Mouse (Mus musculus): ENCODE measurements at regions not wholly inside any gene's neighbourhood (a gene's known extent, or its start where the extent isn't known, plus 50 kb on each side); places are given as distances from the start of the nearest gene placed in this dataset.

DNA sequence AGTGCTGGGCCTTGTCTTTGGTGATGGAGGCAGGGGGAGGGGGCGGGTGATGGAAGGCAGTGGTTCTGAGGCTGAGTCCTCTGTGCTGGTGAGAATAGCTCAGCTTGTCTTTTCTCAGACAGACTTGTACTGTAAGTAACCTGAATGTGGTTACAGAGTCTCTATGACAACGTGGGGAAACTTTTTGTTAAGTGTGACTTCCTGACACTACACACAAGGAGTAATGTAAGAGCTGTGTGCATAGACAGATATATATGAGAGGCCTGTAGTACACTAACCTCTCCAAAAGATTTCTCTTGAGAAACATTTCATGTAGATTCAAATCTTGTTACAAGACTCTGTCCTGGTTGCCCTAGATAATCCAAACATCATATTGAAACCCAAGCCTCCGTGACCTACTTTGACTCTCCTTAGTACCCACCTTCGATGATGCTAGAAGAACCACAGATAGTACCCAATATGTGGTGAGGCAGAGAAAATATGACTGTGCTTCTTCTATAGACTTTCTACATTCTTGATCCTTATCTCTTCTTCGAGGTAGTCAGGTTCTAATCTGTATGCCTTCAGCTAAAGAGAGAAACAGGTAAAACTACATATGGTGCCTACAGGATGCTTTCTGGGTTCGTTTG is 424.7 kb downstream of the Ets1 start:
- Histone ChIP-seq H3K4me2 (replicated peaks; ENCODE audit: low read depth, low read length) (no peak overlapping the region), H3K36me3 (ENCODE audit: control insufficient read depth, insufficient read depth, low read length) (no peaks in the 10 kb centered on the region), H3K4me1 (replicated peaks; ENCODE audit: control insufficient read depth, insufficient read depth, low read length) (peaks cover 5% of the 10 kb centered on the region; the same call in 1 of the 2 replicates), H3K9ac (ENCODE audit: low read depth, low read length) (no peak overlapping the region), H3K9me3 (ENCODE audit: control insufficient read depth, low read length) (no peaks in the 10 kb centered on the region), H3K4me3 (ENCODE audit: low read depth, low read length) (no peak overlapping the region), H3K27me3 (ENCODE audit: control insufficient read depth, insufficient read depth, low read length) (peaks cover 22% of the 10 kb centered on the region; the same call in 1 of the 2 replicates), H3K27ac (ENCODE audit: low read depth, low read length) (no peak overlapping the region)
- 87% methylated on average over 6 of the region's 6 CpGs for WGBS
- DNase-seq (ENCODE audit: low spot score): no peak
- ATAC-seq (ENCODE audit: low FRiP score): no peak

GRCm38 (mm10) chr9:33062476-33062875 is 426.5 kb downstream of the Ets1 start:
- H3K9ac ChIP-seq (ENCODE audit: low read depth, low read length): no peak overlapping the region
- no peak overlapping the region for H3K4me2 ChIP-seq (replicated peaks; ENCODE audit: low read depth, low read length)
- peaks cover 5% of the 10 kb centered on the region; the same call in 1 of the 2 replicates for H3K4me1 ChIP-seq (replicated peaks; ENCODE audit: control insufficient read depth, insufficient read depth, low read length)
- ATAC-seq (ENCODE audit: low FRiP score) (peak; percentile 93), DNase-seq (ENCODE audit: low spot score) (peak; percentile 84)
- H3K9me3 ChIP-seq (ENCODE audit: control insufficient read depth, low read length): no peaks in the 10 kb centered on the region
- WGBS: 17% methylated on average over 4 of the region's 4 CpGs
- H3K27ac ChIP-seq (ENCODE audit: low read depth, low read length): no peak overlapping the region
- peaks cover 22% of the 10 kb centered on the region; the same call in 1 of the 2 replicates for H3K27me3 ChIP-seq (ENCODE audit: control insufficient read depth, insufficient read depth, low read length)
- H3K4me3 ChIP-seq (ENCODE audit: low read depth, low read length): no peak overlapping the region
- H3K36me3 ChIP-seq (ENCODE audit: control insufficient read depth, insufficient read depth, low read length): no peaks in the 10 kb centered on the region

- H3K36me3 ChIP-seq (ENCODE audit: control insufficient read depth, insufficient read depth, low read length): no peaks in the 10 kb centered on the region
- H3K4me1 ChIP-seq (replicated peaks; ENCODE audit: control insufficient read depth, insufficient read depth, low read length): peaks cover 5% of the 10 kb centered on the region; the same call in 1 of the 2 replicates
- no peak overlapping the region for H3K4me2 ChIP-seq (replicated peaks; ENCODE audit: low read depth, low read length)
- ATAC-seq (ENCODE audit: low FRiP score): no peak
- no peak overlapping the region for H3K27ac ChIP-seq (ENCODE audit: low read depth, low read length)
- H3K27me3 ChIP-seq (ENCODE audit: control insufficient read depth, insufficient read depth, low read length): peaks cover 15% of the 10 kb centered on the region; the same call in 1 of the 2 replicates
- WGBS: 86% methylated on average over 3 of the region's 3 CpGs
- no peak for DNase-seq (ENCODE audit: low spot score)
- H3K9me3 ChIP-seq (ENCODE audit: control insufficient read depth, low read length): no peaks in the 10 kb centered on the region
- H3K4me3 ChIP-seq (ENCODE audit: low read depth, low read length): no peak overlapping the region
- no peak overlapping the region for H3K9ac ChIP-seq (ENCODE audit: low read depth, low read length)
Observed at GRCm38 (mm10) chr9:33065331-33065730, 429.3 kb downstream of the Ets1 start.

- Histone ChIP-seq H3K9me3 (ENCODE audit: control insufficient read depth, low read length) (no peaks in the 10 kb centered on the region), H3K4me1 (replicated peaks; ENCODE audit: control insufficient read depth, insufficient read depth, low read length) (no peaks in the 10 kb centered on the region; the same call in 1 of the 2 replicates), H3K9ac (ENCODE audit: low read depth, low read length) (no peak overlapping the region), H3K36me3 (ENCODE audit: control insufficient read depth, insufficient read depth, low read length) (no peaks in the 10 kb centered on the region), H3K27me3 (ENCODE audit: control insufficient read depth, insufficient read depth, low read length) (peaks cover 4% of the 10 kb centered on the region; the same call in 1 of the 2 replicates), H3K4me2 (replicated peaks; ENCODE audit: low read depth, low read length) (no peak overlapping the region), H3K4me3 (ENCODE audit: low read depth, low read length) (no peak overlapping the region), H3K27ac (ENCODE audit: low read depth, low read length) (no peak overlapping the region)
- DNase-seq (ENCODE audit: low spot score): no peak
- WGBS: 78% methylated on average over 1 of the region's 1 CpGs
- no peak for ATAC-seq (ENCODE audit: low FRiP score)
Observed at GRCm38 (mm10) chr9:33067521-33067920, 431.5 kb downstream of the Ets1 start.

- H3K36me3 ChIP-seq (ENCODE audit: control insufficient read depth, insufficient read depth, low read length): no peaks in the 10 kb centered on the region
- H3K9me3 ChIP-seq (ENCODE audit: control insufficient read depth, low read length): no peaks in the 10 kb centered on the region
- no peak overlapping the region for H3K9ac ChIP-seq (ENCODE audit: low read depth, low read length)
- ATAC-seq (ENCODE audit: low FRiP score): no peak
- no peaks in the 10 kb centered on the region for H3K27me3 ChIP-seq (ENCODE audit: control insufficient read depth, insufficient read depth, low read length)
- no peak overlapping the region for H3K4me3 ChIP-seq (ENCODE audit: low read depth, low read length)
- no peak overlapping the region for H3K27ac ChIP-seq (ENCODE audit: low read depth, low read length)
- H3K4me2 ChIP-seq (replicated peaks; ENCODE audit: low read depth, low read length): no peak overlapping the region
- 78% methylated on average over 3 of the region's 3 CpGs for WGBS
- H3K4me1 ChIP-seq (replicated peaks; ENCODE audit: control insufficient read depth, insufficient read depth, low read length): no peaks in the 10 kb centered on the region
- no peak for DNase-seq (ENCODE audit: low spot score)
Observed at GRCm38 (mm10) chr9:33070116-33070515, 434.1 kb downstream of the Ets1 start.

GRCm38 (mm10) chr9:33080271-33080670 is 444.2 kb downstream of the Ets1 start:
- Histone ChIP-seq H3K4me2 (replicated peaks; ENCODE audit: low read depth, low read length) (no peak overlapping the region), H3K27me3 (ENCODE audit: control insufficient read depth, insufficient read depth, low read length) (no peaks in the 10 kb centered on the region), H3K4me3 (ENCODE audit: low read depth, low read length) (no peak overlapping the region), H3K4me1 (replicated peaks; ENCODE audit: control insufficient read depth, insufficient read depth, low read length) (no peaks in the 10 kb centered on the region), H3K9ac (ENCODE audit: low read depth, low read length) (no peak overlapping the region), H3K9me3 (ENCODE audit: control insufficient read depth, low read length) (no peaks in the 10 kb centered on the region), H3K36me3 (ENCODE audit: control insufficient read depth, insufficient read depth, low read length) (no peaks in the 10 kb centered on the region), H3K27ac (ENCODE audit: low read depth, low read length) (no peak overlapping the region)
- ATAC-seq (ENCODE audit: low FRiP score) (no peak), DNase-seq (ENCODE audit: low spot score) (no peak)
- WGBS: 73% methylated on average over 3 of the region's 3 CpGs

DNA sequence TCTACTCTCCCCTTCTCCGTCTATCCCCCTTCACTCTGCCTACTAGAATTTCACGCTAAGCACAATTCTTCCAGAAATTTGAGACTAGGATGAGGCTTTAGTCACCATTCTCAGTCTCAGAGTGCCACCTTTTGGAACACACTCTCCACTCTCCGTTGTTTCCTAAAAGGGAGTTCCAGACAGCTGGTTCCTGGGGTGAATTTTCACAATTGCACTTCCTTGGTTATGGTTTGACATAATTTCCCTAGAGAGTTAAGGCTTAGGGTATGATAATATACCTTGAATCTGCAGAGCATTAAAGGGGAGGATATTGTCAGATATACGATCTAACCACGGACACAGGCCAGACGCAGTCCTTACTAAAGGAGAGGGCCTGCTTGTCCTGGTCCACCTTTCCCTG is 444.8 kb downstream of the Ets1 start:
- no peak overlapping the region for H3K4me3 ChIP-seq (ENCODE audit: low read depth, low read length)
- DNase-seq (ENCODE audit: low spot score): no peak
- 60% methylated on average over 6 of the region's 6 CpGs for WGBS

DNA sequence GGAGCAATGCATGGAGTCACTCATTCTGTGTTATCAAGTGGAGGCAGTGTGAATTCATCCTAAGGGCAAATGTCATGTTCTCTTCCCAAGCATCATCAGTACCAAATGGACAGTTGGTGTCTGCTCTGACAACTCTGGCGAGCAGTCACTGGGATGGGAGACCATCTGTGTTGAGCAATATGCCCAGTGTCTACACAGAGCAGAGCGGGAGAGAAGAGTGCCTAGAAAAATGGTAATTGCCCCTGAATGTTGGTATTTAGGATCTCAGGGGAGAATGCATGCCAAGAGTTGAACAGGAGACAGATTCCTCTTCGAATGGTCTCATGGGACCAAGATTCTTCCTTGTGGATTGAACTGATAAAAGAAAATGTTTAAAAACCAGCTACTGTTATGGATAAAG is 454.0 kb downstream of the Ets1 start:
- Histone ChIP-seq H3K9ac (ENCODE audit: low read depth, low read length) (no peak overlapping the region), H3K36me3 (ENCODE audit: control insufficient read depth, insufficient read depth, low read length) (no peaks in the 10 kb centered on the region), H3K4me2 (replicated peaks; ENCODE audit: low read depth, low read length) (no peak overlapping the region), H3K9me3 (ENCODE audit: control insufficient read depth, low read length) (no peaks in the 10 kb centered on the region), H3K27me3 (ENCODE audit: control insufficient read depth, insufficient read depth, low read length) (no peaks in the 10 kb centered on the region), H3K4me1 (replicated peaks; ENCODE audit: control insufficient read depth, insufficient read depth, low read length) (no peaks in the 10 kb centered on the region), H3K27ac (ENCODE audit: low read depth, low read length) (no peak overlapping the region), H3K4me3 (ENCODE audit: low read depth, low read length) (no peak overlapping the region)
- 88% methylated on average over 3 of the region's 3 CpGs for WGBS
- ATAC-seq (ENCODE audit: low FRiP score) (no peak), DNase-seq (ENCODE audit: low spot score) (no peak)

More for the DNA sequence above, 444.8 kb downstream of the Ets1 start:
- Histone ChIP-seq H3K9me3 (ENCODE audit: control insufficient read depth, low read length) (no peaks in the 10 kb centered on the region), H3K36me3 (ENCODE audit: control insufficient read depth, insufficient read depth, low read length) (no peaks in the 10 kb centered on the region), H3K27me3 (ENCODE audit: control insufficient read depth, insufficient read depth, low read length) (no peaks in the 10 kb centered on the region), H3K4me1 (replicated peaks; ENCODE audit: control insufficient read depth, insufficient read depth, low read length) (no peaks in the 10 kb centered on the region), H3K27ac (ENCODE audit: low read depth, low read length) (no peak overlapping the region), H3K4me2 (replicated peaks; ENCODE audit: low read depth, low read length) (no peak overlapping the region), H3K9ac (ENCODE audit: low read depth, low read length) (no peak overlapping the region)
- no peak for ATAC-seq (ENCODE audit: low FRiP score)

DNA sequence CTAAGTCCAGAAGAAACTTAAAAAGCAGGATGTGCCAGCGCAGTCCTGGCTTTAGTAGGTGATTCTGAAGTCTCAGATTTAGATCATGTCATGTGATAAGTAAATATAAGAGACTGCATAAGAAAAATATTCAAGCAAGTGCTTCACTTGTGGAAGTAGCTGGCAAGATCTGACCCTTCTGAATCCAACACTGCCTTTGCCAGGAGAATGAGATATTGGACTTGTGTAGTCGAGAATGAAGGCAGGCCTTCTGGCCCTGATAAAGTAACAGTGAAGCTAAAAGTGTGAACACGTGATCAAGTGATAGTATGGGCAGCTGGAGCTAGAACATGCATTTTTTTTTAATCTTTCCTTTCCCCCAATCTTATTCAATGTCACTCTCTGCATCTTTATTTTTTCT is 455.6 kb downstream of the Ets1 start:
- Histone ChIP-seq H3K4me3 (ENCODE audit: low read depth, low read length) (no peak overlapping the region), H3K9me3 (ENCODE audit: control insufficient read depth, low read length) (no peaks in the 10 kb centered on the region), H3K27me3 (ENCODE audit: control insufficient read depth, insufficient read depth, low read length) (no peaks in the 10 kb centered on the region), H3K27ac (ENCODE audit: low read depth, low read length) (no peak overlapping the region), H3K9ac (ENCODE audit: low read depth, low read length) (no peak overlapping the region), H3K36me3 (ENCODE audit: control insufficient read depth, insufficient read depth, low read length) (no peaks in the 10 kb centered on the region), H3K4me1 (replicated peaks; ENCODE audit: control insufficient read depth, insufficient read depth, low read length) (no peaks in the 10 kb centered on the region), H3K4me2 (replicated peaks; ENCODE audit: low read depth, low read length) (no peak overlapping the region)
- 83% methylated on average over 3 of the region's 3 CpGs for WGBS
- ATAC-seq (ENCODE audit: low FRiP score) (no peak), DNase-seq (ENCODE audit: low spot score) (no peak)
